Mouse (Mus musculus): ENCODE results near the gene Rbm4b.
"Not testable (repeated sequence)": the region's sequence is repeated elsewhere in the genome, so short reads cannot be mapped to it uniquely, and the experiment has no call there.

Rbm4b gene

DNA sequence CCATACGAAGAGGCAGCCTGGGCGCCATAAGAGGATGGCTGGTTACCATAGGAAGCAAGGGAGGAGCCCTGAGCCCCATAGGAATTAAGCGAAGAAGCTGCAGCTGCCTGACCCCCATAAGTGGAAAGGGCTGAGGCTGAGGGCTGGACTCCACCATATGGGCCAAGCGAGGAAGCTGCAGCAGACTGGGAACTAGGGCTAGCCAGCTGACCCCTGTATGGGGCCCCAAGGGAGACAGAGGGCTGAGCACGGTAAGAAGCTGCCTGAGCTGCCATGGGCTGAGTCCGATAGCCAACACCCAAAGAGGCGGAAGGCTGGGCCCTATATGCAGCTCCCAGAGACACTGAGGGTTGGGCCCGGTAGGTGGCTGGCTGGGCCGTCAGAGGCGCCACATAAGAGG, 47.0 kb downstream of the Rbm4b start:
- no peak for DNase-seq (ENCODE audit: extremely low spot score, low read depth, low spot score)

DNA sequence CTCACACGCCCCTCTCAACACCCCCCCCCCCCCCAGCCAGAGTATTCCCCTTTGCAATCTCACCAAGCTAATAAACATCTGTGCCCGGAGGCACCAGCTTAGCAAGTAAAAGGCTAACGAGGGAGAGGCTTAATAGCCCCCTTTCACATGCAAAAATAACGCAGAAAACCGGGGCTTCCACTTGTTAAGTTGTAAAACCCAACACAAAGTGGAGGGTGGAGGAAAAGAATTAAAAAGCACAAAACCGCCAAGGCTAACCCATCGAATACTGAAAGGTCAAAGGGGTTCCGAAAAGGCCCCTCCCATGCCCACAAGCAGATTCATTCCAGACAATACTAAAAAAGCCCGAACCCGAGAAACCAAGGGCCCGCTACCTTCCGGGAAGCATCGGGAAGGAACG, 54.0 kb downstream of the Rbm4b start:
- DNase-seq (ENCODE audit: extremely low spot score, low read depth, low spot score) = no peak

- no peak for DNase-seq (ENCODE audit: extremely low spot score, low read depth, low spot score)
Measured at GRCm38 (mm10) chr19:4810746-4811062, 54.4 kb downstream of the Rbm4b start.

GRCm38 (mm10) chr19:4811063-4811908, 55.0 kb downstream of the Rbm4b start, which contains the start of the genes Gm21992 and Rbm14:
TSS of gene Gm21992 (minus strand) at chr19:4811612.
TSS of gene Rbm14 (minus strand) at chr19:4811634.
- DNase-seq (ENCODE audit: extremely low spot score, low read depth, low spot score) = peak; percentile 91

DNA sequence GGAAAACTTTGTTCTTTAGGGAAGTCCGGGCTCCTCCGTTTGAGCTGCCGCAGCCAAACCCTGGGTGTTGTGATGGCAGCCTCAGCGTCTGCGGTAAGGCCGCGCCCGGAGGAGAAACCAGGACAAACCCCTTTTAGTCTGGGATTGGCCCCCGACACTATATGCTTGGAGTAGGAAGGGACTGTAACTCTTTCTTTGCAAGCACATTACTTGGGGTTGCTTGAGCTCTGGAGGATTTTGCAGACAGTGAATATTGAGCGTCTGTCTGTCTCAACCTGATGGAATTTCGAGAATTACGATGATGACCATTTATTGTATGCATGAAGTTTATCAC, 55.6 kb downstream of the Rbm4b start:
- no peak for DNase-seq (ENCODE audit: extremely low spot score, low read depth, low spot score)

DNA sequence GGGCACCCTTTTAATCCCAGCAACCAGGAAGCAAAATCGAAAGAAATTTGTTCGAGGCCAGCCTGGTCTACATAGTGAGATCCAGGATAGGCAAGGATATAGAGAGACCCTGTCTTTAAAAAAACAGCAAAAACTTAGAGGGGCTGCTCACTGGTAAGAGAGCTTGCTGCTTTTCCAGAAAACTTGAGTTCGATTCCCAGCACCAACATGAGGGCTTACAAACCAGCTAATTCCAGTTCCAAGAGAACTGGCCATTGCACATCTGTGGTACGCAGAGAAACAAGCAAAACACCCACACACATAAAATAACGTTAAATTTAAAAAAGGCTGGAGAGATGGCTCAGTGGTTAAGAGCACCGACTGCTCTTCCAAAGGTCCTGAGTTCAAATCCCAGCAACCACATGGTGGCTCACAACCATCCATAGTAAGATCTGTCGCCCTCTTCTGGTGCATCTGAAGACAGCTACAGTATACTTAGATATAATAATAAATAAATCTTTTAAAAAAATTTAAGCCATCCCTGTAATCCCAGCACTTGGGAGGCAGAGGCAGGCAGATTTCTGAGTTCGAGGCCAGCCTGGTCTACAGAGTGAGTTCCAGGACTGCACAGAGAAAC, 56.1 kb downstream of the Rbm4b start:
- DNase-seq (ENCODE audit: extremely low spot score, low read depth, low spot score) = not testable (repeated sequence)

GRCm38 (mm10) chr19:4813015-4813414, 56.7 kb downstream of the Rbm4b start:
- DNase-seq (ENCODE audit: extremely low spot score, low read depth, low spot score) = no peak

All from hindlimb bud, embryonic 11.5 days (tissue).